Mouse (Mus musculus) forebrain, embryonic 10.5 days (tissue): ENCODE measurements around the gene Atg16l2. TPM values are rescaled to one million over a fixed set of nuclear protein-coding genes. Genes with fewer than 3 reads are reported as not detected.

Experiments used
- DNase-seq: peaks from one replicate; pipeline ENCODE4 v3.0.0-alpha.2; 2017; ENCODE audit warnings: low spot score; ENCODE audit errors: extremely low spot score
- H3K27ac ChIP-seq: fragments of 300-500 bp; sonication (generic); 2 replicates; pipeline ENCODE4 v1.5.1; 2016; ENCODE audit warnings: mild to moderate bottlenecking
- H3K27me3 ChIP-seq: fragments of 300-500 bp; sonication (generic); 2 replicates; pipeline ENCODE4 v1.6.1; 2016; ENCODE audit warnings: mild to moderate bottlenecking; ENCODE audit not compliant: poor library complexity, severe bottlenecking
- H3K36me3 ChIP-seq: fragments of 300-500 bp; sonication (generic); replicated peaks from 2 replicates; pipeline ENCODE4 v1.6.1; 2016; ENCODE audit warnings: mild to moderate bottlenecking, moderate library complexity
- H3K4me1 ChIP-seq: fragments of 300-500 bp; sonication (generic); 2 replicates; pipeline ENCODE4 v1.6.1; 2016
- H3K4me3 ChIP-seq: fragments of 300-500 bp; sonication (generic); 2 replicates; pipeline ENCODE4 v1.5.1; 2016; ENCODE audit warnings: mild to moderate bottlenecking, moderate library complexity
- H3K9me3 ChIP-seq: fragments of 300-500 bp; sonication (generic); 2 replicates; pipeline ENCODE4 v1.6.1; 2016; ENCODE audit warnings: mild to moderate bottlenecking, moderate library complexity
- WGBS: fragments of 180-500 bp; shearing (Covaris S2); methylation state at CpG from one replicate; pipeline ENCODE4 v1.1.7; 2016; 5-methylcytosine and 5-hydroxymethylcytosine counted together
- polyA plus RNA-seq: library from polyadenylated mRNA; unstranded; fragments of >200 nt; fragmentation: Nextera tagmentation; extraction: Ambion mirVana; gene quantifications from 2 replicates; pipeline ENCODE4 v1.2.1, GENCODE M21; 2016

The Atg16l2 gene
- polyA plus RNA-seq, 1 experiment from 2014 or later, result 18.4 TPM

DNA sequence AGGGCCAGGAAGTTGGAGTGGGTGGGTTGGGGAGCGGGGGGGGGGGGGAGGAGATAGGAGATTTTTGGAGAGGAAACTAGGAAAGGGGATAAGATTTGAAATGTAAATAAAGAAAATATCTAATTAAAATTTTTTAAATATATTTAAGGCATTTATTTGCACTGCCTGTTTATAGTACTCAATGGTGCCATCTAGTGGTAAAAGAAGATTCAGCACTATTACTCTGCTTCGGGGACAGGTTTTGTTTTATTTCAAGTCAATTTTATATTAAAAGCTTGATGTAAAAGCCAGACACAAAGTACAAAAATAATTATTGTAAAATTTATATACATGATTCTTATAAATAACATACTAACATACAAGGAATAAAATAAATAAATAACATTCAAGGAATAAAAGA lies 70.6 kb downstream of the Atg16l2 start:
- H3K4me1 ChIP-seq, result no peaks in the 10 kb centered on the region
- no peak overlapping the region for H3K27ac ChIP-seq
- H3K36me3 ChIP-seq, result peaks cover 3% of the 10 kb centered on the region; the same call in 1 of the 2 replicates
- no peaks in the 10 kb centered on the region for H3K9me3 ChIP-seq
- no peak for DNase-seq
- no peak overlapping the region for H3K4me3 ChIP-seq
- no peaks in the 10 kb centered on the region for H3K27me3 ChIP-seq
- 64% methylated on average over 1 of the region's 2 CpGs for WGBS

GRCm38 (mm10) chr7:101229336-101229735 lies 72.7 kb downstream of the Atg16l2 start:
- H3K27me3 ChIP-seq, result no peaks in the 10 kb centered on the region
- H3K27ac ChIP-seq, result no peak overlapping the region
- H3K36me3 ChIP-seq, result no peaks in the 10 kb centered on the region
- no peaks in the 10 kb centered on the region for H3K9me3 ChIP-seq
- no peaks in the 10 kb centered on the region for H3K4me1 ChIP-seq
- no peak for DNase-seq
- 64% methylated on average over 1 of the region's 1 CpGs for WGBS
- no peak overlapping the region for H3K4me3 ChIP-seq

GRCm38 (mm10) chr7:101223501-101223900 lies 78.5 kb downstream of the Atg16l2 start:
- Histone ChIP-seq H3K4me3 (no peak overlapping the region), H3K4me1 (no peaks in the 10 kb centered on the region)
- DNase-seq, result no peak

GRCm38 (mm10) chr7:101216724-101217123 lies 85.3 kb downstream of the Atg16l2 start:
- Histone ChIP-seq H3K27ac (no peak overlapping the region), H3K4me1 (no peaks in the 10 kb centered on the region; the same call in 1 of the 2 replicates), H3K9me3 (no peaks in the 10 kb centered on the region), H3K4me3 (no peak overlapping the region), H3K36me3 (peaks cover 2% of the 10 kb centered on the region; the same call in 1 of the 2 replicates), H3K27me3 (no peaks in the 10 kb centered on the region)
- no peak for DNase-seq
- WGBS, result 84% methylated on average over 2 of the region's 2 CpGs

More at GRCm38 (mm10) chr7:101223501-101223900, 78.5 kb downstream of the Atg16l2 start:
- no peaks in the 10 kb centered on the region for H3K9me3 ChIP-seq
- WGBS, result 93% methylated on average over 2 of the region's 2 CpGs
- no peak overlapping the region for H3K27ac ChIP-seq
- no peaks in the 10 kb centered on the region for H3K36me3 ChIP-seq
- no peaks in the 10 kb centered on the region for H3K27me3 ChIP-seq

DNA sequence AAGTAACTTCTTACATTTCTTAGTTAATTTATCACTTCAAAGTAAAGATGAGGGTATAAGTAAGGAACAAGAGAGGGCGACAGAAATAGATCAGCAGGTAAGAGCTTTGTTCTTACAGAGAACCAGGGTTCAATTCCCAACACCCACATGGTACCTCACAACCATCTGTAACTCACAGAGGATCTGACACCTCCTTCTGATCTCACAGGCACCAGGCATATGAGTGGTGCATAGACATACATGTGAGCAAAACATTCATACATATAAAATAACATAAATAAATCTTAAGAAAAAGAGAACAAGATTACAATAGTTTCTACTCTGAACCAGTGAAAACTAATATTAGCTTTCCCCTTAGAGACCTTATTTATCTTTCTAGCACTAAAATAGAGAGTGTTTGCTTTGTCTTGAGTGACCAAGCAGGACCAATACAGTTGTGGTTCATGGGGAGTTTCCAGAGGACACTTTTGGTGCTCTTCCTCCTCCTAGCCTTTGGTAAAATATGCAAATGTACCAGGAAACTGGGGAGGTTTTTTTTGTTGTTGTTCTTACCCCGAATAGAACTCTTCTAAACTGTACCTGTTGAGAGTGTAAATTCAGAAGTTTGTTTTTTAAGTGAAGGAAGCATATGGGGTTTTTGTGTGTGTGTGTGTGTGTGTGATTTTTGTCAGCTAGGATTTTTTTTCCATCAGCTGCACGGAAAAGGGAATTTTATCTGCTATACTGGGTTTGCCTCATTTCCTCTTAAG lies 88.4 kb downstream of the Atg16l2 start:
- no peak for DNase-seq
- H3K27me3 ChIP-seq, result no peaks in the 10 kb centered on the region
- H3K4me3 ChIP-seq, result no peak overlapping the region
- WGBS, result 86% methylated on average over 3 of the region's 3 CpGs
- H3K4me1 ChIP-seq, result no peaks in the 10 kb centered on the region; the same call in 1 of the 2 replicates
- H3K9me3 ChIP-seq, result no peaks in the 10 kb centered on the region
- peaks cover 7% of the 10 kb centered on the region; the same call in 1 of the 2 replicates for H3K36me3 ChIP-seq
- no peak overlapping the region for H3K27ac ChIP-seq

Other genes with a start within 250 kb of the Atg16l2 start
- 19.5 and 20.3 TPM in 2 replicates for gene Fchsd2, start 209.4 kb downstream of the Atg16l2 start, polyA plus RNA-seq
- gene Stard10, start 14.8 kb upstream of the Atg16l2 start, polyA plus RNA-seq, result 9.1 and 9.6 TPM in 2 replicates
- 11.7 and 12.9 TPM in 2 replicates for gene Arap1, start 45.8 kb upstream of the Atg16l2 start, polyA plus RNA-seq
- gene Gm45837, start 108.6 kb upstream of the Atg16l2 start, polyA plus RNA-seq, result not detected in 2 replicates
- gene Pde2a, start 119.4 kb upstream of the Atg16l2 start, polyA plus RNA-seq, result 16.2 and 16.3 TPM in 2 replicates